Mouse (Mus musculus) cerebellum, adult 2 months (tissue): ENCODE results near the gene Wdr18. TPM values are rescaled to one million over a fixed set of nuclear protein-coding genes. Genes with fewer than 3 reads are reported as not detected.

Experiments used
- DNase-seq, 2 experiments: peaks; one replicate each; pipeline ENCODE4 v3.0.0; 2021
- H3K27ac ChIP-seq: fragments of 200-500 bp; 2 replicates; pipeline ENCODE4 v1.5.1; 2012; ENCODE audit warnings: low read length, control low read depth, inconsistent platforms; ENCODE audit not compliant: insufficient read depth
- H3K27me3 ChIP-seq: fragments of 200-500 bp; 2 replicates; pipeline ENCODE4 v1.6.1; 2012; ENCODE audit warnings: inconsistent platforms, mild to moderate bottlenecking, low read length, moderate library complexity; ENCODE audit not compliant: control insufficient read depth, insufficient read depth
- H3K4me1 ChIP-seq: fragments of 200-500 bp; 2 replicates; pipeline ENCODE4 v1.6.1; 2011; ENCODE audit warnings: low read length; ENCODE audit not compliant: control insufficient read depth, insufficient read depth
- H3K4me3 ChIP-seq: fragments of 200-500 bp; replicated peaks from 2 replicates; pipeline ENCODE3; 2011; ENCODE audit warnings: mild to moderate bottlenecking, low read depth, low read length, control low read depth; ENCODE audit not compliant: insufficient read depth
- CTCF ChIP-seq: fragments of 200-500 bp; IDR thresholded peaks from 2 replicates; pipeline ENCODE4 v1.5.1; 2011; ENCODE audit warnings: low read depth, mild to moderate bottlenecking, control low read depth, low read length, moderate library complexity, borderline replicate concordance; ENCODE audit not compliant: insufficient read depth
- POLR2A ChIP-seq: fragments of 200-500 bp; IDR thresholded peaks from 2 replicates; pipeline ENCODE4 v1.6.1; 2011; ENCODE audit warnings: low read length, control low read depth, borderline replicate concordance; ENCODE audit not compliant: insufficient read depth
- WGBS: fragments of 180-500 bp; shearing (Covaris S2); methylation state at CpG from one replicate; pipeline ENCODE4 v1.1.7; 2018; 5-methylcytosine and 5-hydroxymethylcytosine counted together
- polyA plus RNA-seq: library from polyadenylated mRNA; depleted of rRNA; stranded (reverse); fragments of >200 nt; gene quantifications from 2 replicates; pipeline ENCODE4 v1.2.3, GENCODE M21; 2012

The Wdr18 gene
- polyA plus RNA-seq, 1 experiment = 57.4 TPM

- DNase-seq = no peak
- 37% methylated on average over 16 of the region's 16 CpGs for WGBS
- Histone ChIP-seq H3K4me1 (peaks cover 5% of the 10 kb centered on the region), H3K27me3 (no peaks in the 10 kb centered on the region), H3K4me3 (no peak overlapping the region), H3K27ac (no peak overlapping the region)
- TF ChIP-seq POLR2A (no peak), CTCF (no peak)
Measured at GRCm38 (mm10) chr10:79945507-79946234, 14.3 kb upstream of the Wdr18 start.

- Histone ChIP-seq H3K27me3 (no peaks in the 10 kb centered on the region), H3K4me1 (peaks cover 5% of the 10 kb centered on the region), H3K27ac (no peak overlapping the region), H3K4me3 (no peak overlapping the region)
- no peak for DNase-seq
- TF ChIP-seq POLR2A = no peak
- no peak for TF ChIP-seq CTCF
- WGBS = 70% methylated on average over 7 of the region's 7 CpGs
Measured at GRCm38 (mm10) chr10:79946752-79947322, 13.1 kb upstream of the Wdr18 start.

DNA sequence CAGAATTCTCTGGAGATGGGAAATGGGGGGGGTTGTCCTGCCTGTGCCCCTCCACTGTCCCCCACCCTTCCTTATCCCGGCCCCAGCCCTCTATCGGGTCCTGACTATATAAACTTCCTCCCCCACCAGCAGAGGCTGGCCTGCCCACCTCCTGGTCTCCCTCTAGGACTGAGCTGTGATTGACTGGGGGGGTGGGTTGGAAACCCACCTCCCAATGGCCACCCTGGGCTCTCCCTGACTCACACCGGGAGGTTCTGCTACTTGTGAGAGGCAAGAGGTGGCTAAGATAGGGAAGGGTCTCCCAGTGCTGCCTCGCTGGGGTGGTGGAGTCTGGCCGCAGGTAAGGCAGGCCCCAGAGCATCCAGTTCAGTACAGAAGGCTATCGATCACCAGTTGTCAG lies 12.4 kb upstream of the Wdr18 start:
- no peaks in the 10 kb centered on the region for H3K27me3 ChIP-seq
- no peak overlapping the region for H3K27ac ChIP-seq

GRCm38 (mm10) chr10:79949873-79950272 lies 10.1 kb upstream of the Wdr18 start:
- DNase-seq = no peak
- no peak overlapping the region for H3K27ac ChIP-seq
- peaks cover 5% of the 10 kb centered on the region for H3K4me1 ChIP-seq
- H3K4me3 ChIP-seq = no peak overlapping the region
- H3K27me3 ChIP-seq = no peaks in the 10 kb centered on the region
- no peak for TF ChIP-seq POLR2A
- no peak for TF ChIP-seq CTCF
- 92% methylated on average over 4 of the region's 4 CpGs for WGBS

More for the DNA sequence above, 12.4 kb upstream of the Wdr18 start:
- Histone ChIP-seq H3K4me1 (peaks cover 5% of the 10 kb centered on the region), H3K4me3 (no peak overlapping the region)
- DNase-seq = no peak
- WGBS = 88% methylated on average over 6 of the region's 6 CpGs
- TF ChIP-seq POLR2A (no peak), CTCF (no peak)

- no peak for DNase-seq
- Histone ChIP-seq H3K4me1 (peaks cover 5% of the 10 kb centered on the region; the same call in 1 of the 2 replicates), H3K27ac (no peak overlapping the region), H3K4me3 (no peak overlapping the region), H3K27me3 (no peaks in the 10 kb centered on the region)
- no peak for TF ChIP-seq POLR2A
- no peak for TF ChIP-seq CTCF
- WGBS = 76% methylated on average over 18 of the region's 18 CpGs
Measured at GRCm38 (mm10) chr10:79950661-79951060, 9.3 kb upstream of the Wdr18 start.

DNA sequence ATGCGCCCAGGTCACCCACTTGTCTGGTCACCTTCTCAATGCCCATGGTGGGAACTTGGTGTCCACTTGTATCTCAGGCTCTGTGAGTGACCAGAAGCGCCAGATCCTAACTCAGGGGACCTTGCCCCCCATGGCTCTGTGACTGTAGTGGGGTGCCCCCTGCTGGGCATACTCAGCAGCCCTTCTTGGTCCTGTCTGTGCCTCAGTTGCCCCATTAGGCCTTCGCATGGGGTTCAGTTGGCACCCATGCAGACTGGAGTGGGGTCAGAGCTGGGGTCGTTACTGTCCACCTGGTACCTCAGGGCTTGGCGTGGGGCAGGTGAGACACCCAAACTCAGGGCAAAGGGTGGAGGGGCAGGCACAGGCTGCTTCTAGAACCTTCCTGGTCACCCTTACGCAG lies 6.0 kb upstream of the Wdr18 start:
- no peak overlapping the region for H3K27ac ChIP-seq
- TF ChIP-seq CTCF (peak; percentile 51), POLR2A (no peak)
- no peaks in the 10 kb centered on the region; the same call in 1 of the 2 replicates for H3K4me1 ChIP-seq
- H3K4me3 ChIP-seq = no peak overlapping the region
- WGBS = 85% methylated on average over 6 of the region's 6 CpGs
- DNase-seq = no peak
- no peaks in the 10 kb centered on the region for H3K27me3 ChIP-seq

GRCm38 (mm10) chr10:79955691-79956090 lies 4.3 kb upstream of the Wdr18 start:
- Histone ChIP-seq H3K4me1 (no peaks in the 10 kb centered on the region; the same call in 1 of the 2 replicates), H3K27me3 (no peaks in the 10 kb centered on the region), H3K27ac (no peak overlapping the region), H3K4me3 (no peak overlapping the region)
- no peak for TF ChIP-seq CTCF
- no peak for TF ChIP-seq POLR2A
- no peak for DNase-seq
- 78% methylated on average over 9 of the region's 9 CpGs for WGBS

- 36% methylated on average over 4 of the region's 4 CpGs for whole genome bisulfite sequencing
- Histone ChIP-seq H3K27me3 (no peaks in the 10 kb centered on the region), H3K4me1 (no peaks in the 10 kb centered on the region; the same call in 1 of the 2 replicates), H3K27ac (no peak overlapping the region), H3K4me3 (no peak overlapping the region)
- no peak for DNase-seq
- TF ChIP-seq POLR2A (no peak), CTCF (no peak)
Measured at GRCm38 (mm10) chr10:79956643-79957154, 3.3 kb upstream of the Wdr18 start.
